In genomic region chr17:34946486-34947140, GRCm38 (mm10) we compare ENCODE assay signal across 18 mouse cellular contexts. TPM values are rescaled to one million over a fixed set of nuclear protein-coding genes. Genes with fewer than 3 reads are reported as not detected.
"Had no signal": no experiment of that assay in that cellular context is flagged by ENCODE, and none has a peak within 500 bp of the region (broad histone marks: within the 10 kb centered on the region; RNA-seq: fewer than 3 reads in every experiment).

No protein-coding gene starts in this region.

- H3K27ac ChIP-seq: intestine, embryonic 15.5 days; layer of hippocampus, adult 2 months; limb, embryonic 12.5 days; lung, embryonic 15.5 days; macrophage; midbrain, embryonic 12.5 days had no signal

- H3K9me3 ChIP-seq: intestine, embryonic 15.5 days; limb, embryonic 12.5 days; lung, embryonic 15.5 days; megakaryocyte, embryonic 14.5 days; midbrain, embryonic 12.5 days had no signal

- H3K4me3 ChIP-seq: intestine, embryonic 15.5 days; layer of hippocampus, adult 2 months; limb, embryonic 12.5 days; lung, embryonic 15.5 days; megakaryocyte, embryonic 14.5 days; midbrain, embryonic 12.5 days had no signal

- H3K9ac ChIP-seq: intestine, embryonic 15.5 days; limb, embryonic 12.5 days; lung, embryonic 15.5 days; midbrain, embryonic 12.5 days had no signal

- H3K4me2 ChIP-seq: intestine, embryonic 15.5 days; limb, embryonic 12.5 days; lung, embryonic 15.5 days; midbrain, embryonic 12.5 days had no signal

- H3K27me3 ChIP-seq: intestine, embryonic 15.5 days; limb, embryonic 12.5 days; lung, embryonic 15.5 days; midbrain, embryonic 12.5 days had no signal

- ATAC-seq: intestine, embryonic 15.5 days; midbrain, embryonic 16.5 days had no signal

- DNase-seq: liver; lung, postnatal 14 days; right cerebral cortex, postnatal 14 days; thymus, postnatal 36 days had no signal

RNA-seq across cellular contexts. Expression of gene Hspa1b, which starts 12.4 kb away (rescaled TPM):
- polyA plus RNA-seq: limb, embryonic 12.5 days; liver, embryonic 16.5 days; midbrain, embryonic 12.5 days had no signal

RNA-seq across cellular contexts. Expression of gene Gm20481, which starts 23.1 kb away (rescaled TPM):
- total RNA-seq: layer of hippocampus, adult 2 months; layer of hippocampus, postnatal 10 days; left cerebral cortex, postnatal 36 days had no signal
- polyA plus RNA-seq: intestine, embryonic 15.5 days; limb, embryonic 12.5 days; liver, embryonic 16.5 days; lung, embryonic 15.5 days; macrophage; midbrain, embryonic 12.5 days; midbrain, embryonic 16.5 days; neural tube, embryonic 14.5 days; spleen, adult 2 months; thymus, postnatal 0 days had no signal
